Comparison of ENCODE assay signal across 9 mouse cellular contexts in the genomic region with DNA sequence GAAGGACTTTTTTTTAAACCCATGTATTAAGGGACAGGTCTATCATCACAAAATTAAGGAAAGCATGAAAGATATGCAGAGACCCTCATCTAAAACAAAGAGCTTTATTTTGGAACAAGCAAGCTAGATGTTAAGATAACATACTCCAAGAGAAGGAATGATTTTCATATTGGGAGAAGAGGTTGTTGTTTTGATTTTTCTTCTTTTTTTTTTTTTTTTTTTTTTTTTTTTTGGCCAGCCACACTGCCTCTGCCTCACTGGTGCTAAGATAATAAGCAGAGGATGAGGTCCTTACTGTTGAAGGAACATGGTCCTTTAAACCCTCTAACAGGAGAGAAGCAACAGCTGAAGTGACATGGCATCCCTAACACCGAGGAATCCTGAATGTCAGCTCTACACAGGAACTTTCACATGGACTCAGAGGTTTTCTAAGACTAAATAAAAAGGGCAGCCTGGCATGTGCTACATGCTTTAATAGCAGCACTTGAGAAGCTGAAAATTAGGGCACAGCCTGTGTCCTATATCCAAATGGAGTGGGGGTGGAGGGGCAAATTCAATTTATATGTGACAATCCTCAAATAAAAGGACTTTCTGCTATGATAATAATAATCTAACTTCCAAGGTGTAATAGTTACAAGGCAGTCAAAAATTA. TPM values are rescaled to one million over a fixed set of nuclear protein-coding genes. Genes with fewer than 3 reads are reported as not detected.
DNase-seq lines count a peak whose midpoint lies in the region; ATAC-seq and TF ChIP-seq lines count a peak whose summit lies in the region.
"Had no signal": no experiment of that assay in that cellular context is flagged by ENCODE, and none has a peak within 500 bp of the region (broad histone marks: within the 10 kb centered on the region; RNA-seq: fewer than 3 reads in every experiment).

No protein-coding gene starts in this region.

- no peak for ATAC-seq in hindbrain, embryonic 13.5 days (ENCODE audit: low FRiP score)
- no peak for ATAC-seq in hindbrain, embryonic 11.5 days (ENCODE audit: low FRiP score)
- ATAC-seq in lung, embryonic 15.5 days (ENCODE audit: borderline replicate concordance, extremely low read depth, low FRiP score, low TSS enrichment), result no peak

- H3K4me1 ChIP-seq in hindbrain, embryonic 13.5 days (replicated peaks), result peaks cover 20% of the 10 kb centered on the region
- no peaks in the 10 kb centered on the region for H3K4me1 ChIP-seq in hindbrain, embryonic 11.5 days (replicated peaks; ENCODE audit: control insufficient read depth, insufficient read depth, low read length)
- H3K4me1 ChIP-seq in lung, embryonic 15.5 days, result peaks cover 15% of the 10 kb centered on the region
- H3K4me1 ChIP-seq in cortical plate, adult 2 months (ENCODE audit: control insufficient read depth, insufficient read depth, low read length), result peaks cover 6% of the 10 kb centered on the region

- 84% methylated on average over 1 of the region's 1 CpGs for WGBS in hindbrain, embryonic 13.5 days
- 83% methylated on average over 1 of the region's 1 CpGs for WGBS in hindbrain, embryonic 11.5 days
- 81% methylated on average over 1 of the region's 1 CpGs for WGBS in lung, embryonic 15.5 days

- H3K9ac ChIP-seq in hindbrain, embryonic 13.5 days, result no peak overlapping the region
- H3K9ac ChIP-seq in hindbrain, embryonic 11.5 days (ENCODE audit: low read depth, low read length), result no peak overlapping the region
- no peak overlapping the region for H3K9ac ChIP-seq in lung, embryonic 15.5 days

- peak overlapping the region; percentile 67 for H3K27ac ChIP-seq in hindbrain, embryonic 13.5 days
- H3K27ac ChIP-seq in hindbrain, embryonic 11.5 days (ENCODE audit: low read depth, low read length), result no peak overlapping the region
- H3K27ac ChIP-seq in lung, embryonic 15.5 days, result peak overlapping the region; percentile 48
- H3K27ac ChIP-seq in cortical plate, adult 2 months (ENCODE audit: insufficient read depth, low read length), result peak overlapping the region; percentile 58; the same call in 1 of the 2 replicates

- H3K4me3 ChIP-seq in hindbrain, embryonic 13.5 days, result no peak overlapping the region
- H3K4me3 ChIP-seq in hindbrain, embryonic 11.5 days (ENCODE audit: low read depth, low read length), result no peak overlapping the region
- no peak overlapping the region for H3K4me3 ChIP-seq in lung, embryonic 15.5 days
- no peak overlapping the region for H3K4me3 ChIP-seq in cortical plate, adult 2 months (ENCODE audit: insufficient read depth, low read length)
- H3K4me3 ChIP-seq in myocyte, result no peak overlapping the region

- DNase-seq in hindbrain, embryonic 11.5 days (ENCODE audit: low spot score), result no peak
- no peak for DNase-seq in lung, postnatal 25 days (ENCODE audit: low spot score)
- no peak for DNase-seq in adrenal gland, postnatal 4 days (ENCODE audit: low spot score in 2 of 2)
- no peak for DNase-seq in thymus, postnatal 36 days
- DNase-seq: spleen, adult 18-20 months had no signal

- TF ChIP-seq CTCF in cortical plate, adult 2 months (IDR thresholded peaks at IDR 0.05; ENCODE audit: extremely low read depth, insufficient read depth, low read length), result no peak

- no peak overlapping the region for H3K4me2 ChIP-seq in hindbrain, embryonic 13.5 days
- H3K4me2 ChIP-seq in hindbrain, embryonic 11.5 days (replicated peaks; ENCODE audit: low read depth, low read length), result no peak overlapping the region
- no peak overlapping the region for H3K4me2 ChIP-seq in lung, embryonic 15.5 days
- H3K4me2 ChIP-seq in myocyte (ENCODE audit: low read depth), result peak overlapping the region; percentile 40

- H3K79me2 ChIP-seq in myocyte (ENCODE audit: control insufficient read depth, insufficient read depth), result peaks cover 87% of the 10 kb centered on the region

- peaks cover 8% of the 10 kb centered on the region for H3K36me3 ChIP-seq in hindbrain, embryonic 13.5 days
- H3K36me3 ChIP-seq in hindbrain, embryonic 11.5 days (ENCODE audit: control insufficient read depth, insufficient read depth, low read length), result 0 out of 2 replicates have a peak, but pooled peaks cover 4% of the 10 kb centered on the region
- peaks cover 28% of the 10 kb centered on the region for H3K36me3 ChIP-seq in lung, embryonic 15.5 days
- peaks cover 22% of the 10 kb centered on the region for H3K36me3 ChIP-seq in myocyte (ENCODE audit: control insufficient read depth, insufficient read depth)

- no peaks in the 10 kb centered on the region for H3K27me3 ChIP-seq in hindbrain, embryonic 13.5 days
- no peaks in the 10 kb centered on the region for H3K27me3 ChIP-seq in hindbrain, embryonic 11.5 days (ENCODE audit: control insufficient read depth, insufficient read depth, low read length)
- H3K27me3 ChIP-seq in lung, embryonic 15.5 days, result no peaks in the 10 kb centered on the region
- H3K27me3 ChIP-seq in myocyte (ENCODE audit: control insufficient read depth, insufficient read depth, insufficient read length), result no peaks in the 10 kb centered on the region

- TF ChIP-seq POLR2A in cortical plate, adult 2 months (IDR thresholded peaks at IDR 0.05; ENCODE audit: extremely low read depth, insufficient read depth, low read length), result no peak
- TF ChIP-seq POLR2A in myocyte (IDR thresholded peaks at IDR 0.05; ENCODE audit: insufficient read length, low read depth), result no peak

- no peak overlapping the region for H3ac ChIP-seq in myocyte (ENCODE audit: control insufficient read depth, insufficient read length)

- H3K9me3 ChIP-seq in hindbrain, embryonic 13.5 days, result no peaks in the 10 kb centered on the region
- H3K9me3 ChIP-seq in hindbrain, embryonic 11.5 days (ENCODE audit: control insufficient read depth, low read length), result no peaks in the 10 kb centered on the region
- no peaks in the 10 kb centered on the region for H3K9me3 ChIP-seq in lung, embryonic 15.5 days

TF ChIP-seq in myocyte, 11 proteins besides CTCF, POLR2A, EP300 and RAD21:
- TF ChIP-seq CEBPB (IDR thresholded peaks at IDR 0.05; ENCODE audit: insufficient read depth, poor library complexity, severe bottlenecking), result no peak
- no peak for TF ChIP-seq REST (IDR thresholded peaks at IDR 0.05; ENCODE audit: insufficient read depth, insufficient read length)

RNA-seq across cellular contexts. Expression of gene Chd2, which starts 17.9 kb away (rescaled TPM):
- polyA plus RNA-seq in hindbrain, embryonic 13.5 days (2015; fragmentation: Nextera tagmentation; extraction: Ambion mirVana), result 44.7 and 53.5 TPM in 2 replicates
- polyA plus RNA-seq in hindbrain, embryonic 11.5 days (2014; fragmentation: Nextera tagmentation; extraction: Ambion mirVana), result 45.4 and 64.4 TPM in 2 replicates
- 48.8 and 59.0 TPM in 2 replicates for polyA plus RNA-seq in lung, embryonic 15.5 days (2015; fragmentation: Nextera tagmentation; extraction: Ambion mirVana)
- polyA plus RNA-seq in cortical plate, adult 2 months (2012; rRNA removed), result 31.6 and 33.5 TPM in 2 replicates
- 7.9 TPM for polyA plus RNA-seq in myocyte (2012; fragmentation: generic; extraction: Trizol)
- total RNA-seq in adrenal gland, postnatal 4 days (2021), result 10 to 100 TPM; 63.5 to 69.1 TPM
